Mouse (Mus musculus) erythroblast, embryonic 14.5 days (primary cell): Measurements from ENCODE around the gene Hlcs. TPM values are rescaled to one million over a fixed set of nuclear protein-coding genes. Genes with fewer than 3 reads are reported as not detected.

Experiments used
- H3K27me3 ChIP-seq: 2 replicates; pipeline ENCODE4 v1.6.1; 2012; ENCODE audit warnings: inconsistent platforms; ENCODE audit not compliant: control insufficient read depth
- H3K36me3 ChIP-seq: 2 replicates; pipeline ENCODE4 v1.6.1; 2012; ENCODE audit warnings: mild to moderate bottlenecking, inconsistent platforms; ENCODE audit not compliant: control insufficient read depth
- H3K4me1 ChIP-seq: 2 replicates; pipeline ENCODE4 v1.6.1; 2012; ENCODE audit warnings: inconsistent platforms; ENCODE audit not compliant: control insufficient read depth
- H3K4me3 ChIP-seq: replicated peaks from 2 replicates; pipeline ENCODE3; 2012; ENCODE audit warnings: moderate library complexity, mild to moderate bottlenecking, inconsistent platforms
- H3K9me3 ChIP-seq: 2 replicates; pipeline ENCODE4 v1.6.1; 2012; ENCODE audit warnings: low read length, inconsistent platforms, mixed read lengths; ENCODE audit not compliant: control insufficient read depth
- GATA1 ChIP-seq: IDR thresholded peaks from 2 replicates; pipeline ENCODE4 v1.6.1; 2012; ENCODE audit warnings: low read length, inconsistent platforms, mixed read lengths
- TAL1 ChIP-seq: IDR thresholded peaks from 3 replicates; pipeline ENCODE4 v1.6.1; 2012; ENCODE audit warnings: low read length, inconsistent platforms, mixed read lengths
- polyA plus RNA-seq: library from polyadenylated mRNA; stranded (reverse); fragments of >175 nt; gene quantifications from 2 replicates; pipeline ENCODE4 v1.2.3, GENCODE M21; 2012

Hlcs gene
- polyA plus RNA-seq, 1 experiment, result 0.06 TPM

- peaks cover 24% of the 10 kb centered on the region for H3K4me1 ChIP-seq
- H3K4me3 ChIP-seq, result peak overlapping the region; percentile 93
- no peaks in the 10 kb centered on the region for H3K36me3 ChIP-seq
- no peaks in the 10 kb centered on the region; the same call in 1 of the 2 replicates for H3K27me3 ChIP-seq
- TF ChIP-seq TAL1, result no peak
- no peak for TF ChIP-seq GATA1
- H3K9me3 ChIP-seq, result no peaks in the 10 kb centered on the region
These were observed 625 bp downstream of the Hlcs start for GRCm38 (mm10) chr16:94312663-94313228.

- H3K27me3 ChIP-seq, result no peaks in the 10 kb centered on the region; the same call in 1 of the 2 replicates
- H3K4me1 ChIP-seq, result peaks cover 24% of the 10 kb centered on the region
- peak overlapping the region; percentile 93 for H3K4me3 ChIP-seq
- H3K9me3 ChIP-seq, result no peaks in the 10 kb centered on the region
- no peaks in the 10 kb centered on the region for H3K36me3 ChIP-seq
- TF ChIP-seq GATA1 (no peak), TAL1 (no peak)
These were observed 1.4 kb downstream of the Hlcs start for GRCm38 (mm10) chr16:94311931-94312330.

GRCm38 (mm10) chr16:94311416-94311815 is 2.0 kb downstream of the Hlcs start:
- no peaks in the 10 kb centered on the region for H3K9me3 ChIP-seq
- H3K36me3 ChIP-seq, result no peaks in the 10 kb centered on the region
- TF ChIP-seq TAL1 (no peak), GATA1 (no peak)
- no peak overlapping the region for H3K4me3 ChIP-seq
- peaks cover 24% of the 10 kb centered on the region for H3K4me1 ChIP-seq
- no peaks in the 10 kb centered on the region; the same call in 1 of the 2 replicates for H3K27me3 ChIP-seq

GRCm38 (mm10) chr16:94309025-94309424 is 4.3 kb downstream of the Hlcs start:
- H3K9me3 ChIP-seq, result no peaks in the 10 kb centered on the region
- no peak overlapping the region for H3K4me3 ChIP-seq
- peaks cover 21% of the 10 kb centered on the region for H3K4me1 ChIP-seq
- peaks cover 3% of the 10 kb centered on the region for H3K27me3 ChIP-seq
- TF ChIP-seq GATA1 (no peak), TAL1 (no peak)
- no peaks in the 10 kb centered on the region for H3K36me3 ChIP-seq

- Histone ChIP-seq H3K4me3 (no peak overlapping the region), H3K36me3 (no peaks in the 10 kb centered on the region), H3K9me3 (no peaks in the 10 kb centered on the region), H3K27me3 (peaks cover 13% of the 10 kb centered on the region), H3K4me1 (peaks cover 15% of the 10 kb centered on the region)
- TF ChIP-seq TAL1 (no peak), GATA1 (no peak)
These were observed 5.4 kb downstream of the Hlcs start for GRCm38 (mm10) chr16:94307942-94308341.

GRCm38 (mm10) chr16:94307526-94307925 is 5.8 kb downstream of the Hlcs start:
- Histone ChIP-seq H3K36me3 (no peaks in the 10 kb centered on the region), H3K4me3 (no peak overlapping the region), H3K27me3 (peaks cover 17% of the 10 kb centered on the region), H3K4me1 (peaks cover 11% of the 10 kb centered on the region), H3K9me3 (no peaks in the 10 kb centered on the region)
- TF ChIP-seq GATA1 (no peak), TAL1 (no peak)

- no peak for TF ChIP-seq TAL1
- no peak for TF ChIP-seq GATA1
- H3K27me3 ChIP-seq, result peaks cover 30% of the 10 kb centered on the region
- H3K9me3 ChIP-seq, result no peaks in the 10 kb centered on the region
- H3K36me3 ChIP-seq, result no peaks in the 10 kb centered on the region
- H3K4me3 ChIP-seq, result no peak overlapping the region
- H3K4me1 ChIP-seq, result no peaks in the 10 kb centered on the region; the same call in 1 of the 2 replicates
These were observed 10.2 kb downstream of the Hlcs start for GRCm38 (mm10) chr16:94303203-94303535.

- H3K36me3 ChIP-seq, result no peaks in the 10 kb centered on the region
- TF ChIP-seq TAL1, result no peak
- TF ChIP-seq GATA1, result no peak
- H3K4me3 ChIP-seq, result no peak overlapping the region
These were observed 10.8 kb downstream of the Hlcs start for GRCm38 (mm10) chr16:94302274-94303202.

GRCm38 (mm10) chr16:94301696-94302095 is 11.7 kb downstream of the Hlcs start:
- H3K27me3 ChIP-seq, result peaks cover 30% of the 10 kb centered on the region
- no peaks in the 10 kb centered on the region for H3K9me3 ChIP-seq
- TF ChIP-seq TAL1, result no peak
- TF ChIP-seq GATA1, result no peak
- H3K4me3 ChIP-seq, result no peak overlapping the region
- no peaks in the 10 kb centered on the region for H3K36me3 ChIP-seq
- H3K4me1 ChIP-seq, result no peaks in the 10 kb centered on the region; the same call in 1 of the 2 replicates

More at GRCm38 (mm10) chr16:94302274-94303202, 10.8 kb downstream of the Hlcs start:
- H3K27me3 ChIP-seq, result peaks cover 30% of the 10 kb centered on the region
- H3K9me3 ChIP-seq, result no peaks in the 10 kb centered on the region
- no peaks in the 10 kb centered on the region; the same call in 1 of the 2 replicates for H3K4me1 ChIP-seq
